Mouse (Mus musculus): ENCODE data around the gene Vsig2.

Vsig2 gene

DNA sequence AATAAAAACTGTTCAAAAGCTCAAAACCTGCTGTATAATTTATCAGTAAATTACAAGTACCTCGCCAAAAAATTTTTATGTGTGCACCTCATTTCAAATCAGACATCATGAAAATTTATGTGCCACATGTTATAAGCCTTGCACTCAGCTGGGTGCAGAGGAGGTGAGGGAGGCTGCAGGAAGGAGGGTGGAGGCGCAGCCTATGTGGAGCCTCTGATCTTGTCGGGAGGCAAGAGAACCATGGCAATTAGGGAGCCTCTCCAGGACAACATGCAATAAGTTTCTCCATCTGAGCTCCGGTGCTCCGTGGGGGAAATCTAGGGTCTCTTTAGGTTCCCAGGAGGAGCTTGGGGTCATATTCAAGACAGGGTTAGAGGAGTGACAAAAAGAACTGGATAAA lies 28.4 kb downstream of the Vsig2 start:
- no peak for DNase-seq (ENCODE audit: low spot score)

DNA sequence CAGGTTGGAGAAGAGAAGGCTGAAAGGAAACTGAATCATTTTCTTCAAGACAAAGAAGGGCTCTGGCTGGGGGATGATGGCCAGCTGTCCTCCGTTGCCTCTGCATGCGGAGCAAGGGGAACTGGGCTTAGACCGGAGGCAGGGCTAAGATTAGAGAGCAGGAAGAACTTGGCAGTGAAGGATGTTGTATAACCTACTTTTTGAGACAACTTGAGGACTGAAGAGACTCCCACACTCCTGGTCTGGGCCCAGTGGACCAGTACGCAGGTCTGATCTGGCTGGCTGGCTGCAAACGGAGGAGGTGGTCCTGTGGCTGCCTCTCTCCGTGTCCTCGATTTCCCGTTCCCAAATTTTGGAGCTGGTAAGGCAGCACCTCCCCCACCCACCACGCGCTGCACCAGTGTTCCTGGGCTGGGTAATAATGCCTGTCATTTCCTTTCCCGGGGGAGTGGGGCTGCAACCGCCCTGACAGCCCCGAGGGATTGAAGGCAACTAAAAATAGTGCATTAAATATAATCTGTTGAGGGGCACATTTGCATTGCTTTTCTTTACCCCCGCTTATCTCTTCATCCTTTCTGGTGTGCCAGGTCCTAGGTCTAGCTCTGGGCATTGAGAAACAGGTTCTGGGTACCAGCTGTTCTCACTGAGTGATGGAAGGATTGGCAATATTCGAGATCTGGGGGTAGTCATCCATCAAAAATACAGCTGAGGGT lies 29.0 kb downstream of the Vsig2 start:
- DNase-seq (ENCODE audit: low spot score), result peak; percentile 13

DNA sequence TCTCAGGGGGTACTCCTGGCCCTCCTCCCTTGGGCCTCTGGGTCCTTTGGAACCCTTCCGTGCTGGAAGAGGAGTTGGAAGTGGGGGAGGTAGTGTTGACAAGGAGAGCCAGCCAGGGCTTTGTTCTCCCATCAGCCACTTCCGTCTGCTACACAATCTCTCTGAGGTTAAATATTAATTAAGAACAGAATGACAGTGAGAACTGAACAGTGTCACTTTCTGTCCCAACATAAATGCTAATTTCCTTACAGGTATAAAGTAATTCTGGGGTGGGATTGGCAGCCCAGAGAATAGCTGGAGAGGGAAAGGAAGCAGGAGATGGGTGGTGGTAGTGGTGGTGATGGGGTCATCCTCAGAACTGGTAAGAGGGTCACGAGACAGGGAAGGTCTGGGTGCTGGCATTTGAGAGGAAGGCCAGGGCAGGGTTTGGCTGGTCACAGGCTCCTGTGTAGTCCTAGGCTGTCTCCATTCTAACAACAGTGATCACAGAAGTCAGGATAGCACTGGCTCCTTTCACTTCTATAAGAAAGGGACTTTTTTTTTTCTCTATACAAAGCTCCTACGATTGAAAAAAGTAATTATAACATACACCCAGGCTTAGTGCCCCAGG lies 29.7 kb downstream of the Vsig2 start:
- DNase-seq (ENCODE audit: low spot score), result no peak

DNA sequence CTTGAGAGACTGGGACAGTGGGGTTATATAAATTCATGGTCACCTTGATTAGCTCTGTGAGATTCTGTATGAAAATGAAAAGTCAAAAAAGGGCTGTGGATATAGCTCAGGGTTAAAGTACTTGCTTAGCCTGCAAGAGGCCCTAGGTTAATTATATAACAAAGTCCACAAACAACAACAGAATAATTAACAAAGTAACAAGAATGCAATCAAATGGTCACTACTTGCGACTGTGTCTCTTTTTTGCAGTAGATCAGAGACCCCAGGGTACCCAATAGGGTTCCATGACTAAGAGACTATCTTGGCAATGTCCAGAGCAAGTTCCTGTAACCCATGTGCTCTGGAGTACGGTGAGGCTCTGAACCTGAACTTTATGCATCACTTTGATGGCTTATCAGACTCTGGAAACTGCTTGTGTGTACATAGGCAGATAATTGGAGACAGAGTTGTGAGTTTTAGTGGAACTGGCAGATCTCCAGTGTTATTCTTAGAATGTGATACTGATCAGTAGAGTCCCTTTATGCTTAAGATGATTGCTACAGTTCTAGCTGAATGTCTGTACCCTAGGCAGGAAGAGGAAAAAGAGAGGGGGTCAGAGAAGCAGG lies 30.3 kb downstream of the Vsig2 start:
- no peak for DNase-seq (ENCODE audit: low spot score)

DNA sequence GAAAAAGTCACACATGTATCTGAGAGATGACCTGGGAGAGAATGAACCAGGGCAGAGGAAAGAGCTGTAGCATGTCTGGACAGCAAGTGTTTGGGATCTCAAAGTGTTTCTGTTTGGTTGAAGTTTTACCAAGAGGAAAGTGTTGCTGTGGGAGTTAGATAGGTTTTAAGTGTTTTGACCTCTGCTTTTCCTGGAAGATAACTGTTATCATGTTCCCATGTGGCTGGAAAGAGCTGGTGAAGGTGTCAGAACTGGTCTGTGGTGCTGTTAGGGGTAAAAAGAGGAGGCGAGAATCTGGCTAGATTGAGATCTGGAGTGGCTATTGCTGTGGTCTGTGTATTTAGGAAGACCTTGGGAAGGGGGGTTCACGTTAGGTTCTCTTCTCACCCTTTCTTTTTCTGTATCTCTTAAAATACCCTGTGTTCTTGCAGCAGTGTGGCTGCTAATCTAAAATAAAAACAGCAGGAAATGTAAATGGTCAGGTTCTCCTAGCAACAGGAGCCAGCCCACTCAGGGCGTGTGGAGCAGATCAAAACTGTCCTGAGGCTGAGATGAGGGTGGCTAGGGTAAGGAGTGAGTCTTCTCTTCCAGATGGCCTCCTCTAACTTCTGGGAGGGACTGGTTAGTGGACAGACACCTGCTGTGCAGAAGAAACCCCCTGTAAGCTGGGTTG lies 33.3 kb downstream of the Vsig2 start:
- no peak for DNase-seq (ENCODE audit: low spot score)

DNA sequence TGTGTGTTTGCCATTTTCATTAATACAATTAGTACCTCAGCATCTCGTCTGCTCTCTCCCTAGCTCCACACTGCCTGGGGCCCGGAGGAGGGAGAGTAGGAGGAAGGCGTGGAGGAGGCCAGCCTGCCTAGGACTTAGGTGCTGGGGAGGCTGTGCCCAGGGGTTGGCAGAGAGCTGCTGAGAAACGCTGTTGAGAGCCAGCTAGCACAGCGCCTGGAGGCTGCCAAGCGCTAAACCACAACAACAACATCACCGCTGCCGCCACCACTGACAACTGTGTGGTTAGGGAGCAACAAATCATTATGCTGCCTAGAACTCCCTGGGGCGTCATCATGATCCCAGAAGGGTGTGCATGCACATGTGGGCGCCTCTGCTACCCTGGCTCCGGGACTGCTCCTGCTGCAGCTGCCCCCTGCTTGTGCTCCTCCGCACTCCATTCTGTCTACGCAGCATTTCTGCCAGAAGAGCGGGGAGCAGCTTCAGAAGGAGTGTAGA lies 37.4 kb downstream of the Vsig2 start:
- peak; percentile 13 for DNase-seq (ENCODE audit: low spot score)

DNA sequence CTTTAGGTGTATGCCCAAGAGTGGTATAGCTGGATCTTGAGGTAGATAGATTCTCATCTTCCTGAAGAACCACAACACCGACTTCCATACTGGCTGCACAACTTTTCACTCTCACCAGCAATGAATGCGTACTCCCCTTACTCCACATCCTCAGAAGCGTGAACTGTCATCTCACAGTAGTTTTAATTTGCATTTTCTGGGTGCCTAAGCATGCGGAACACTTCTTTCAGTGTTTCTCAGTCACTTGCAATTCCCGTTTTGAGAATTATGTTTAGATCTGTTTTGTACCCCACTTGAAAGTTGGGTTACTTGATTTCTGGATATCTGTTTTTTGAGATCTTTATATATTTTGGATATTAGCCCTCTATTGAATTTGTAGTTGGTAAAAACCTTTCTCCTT lies 44.5 kb downstream of the Vsig2 start:
- DNase-seq (ENCODE audit: low spot score), result no peak

DNA sequence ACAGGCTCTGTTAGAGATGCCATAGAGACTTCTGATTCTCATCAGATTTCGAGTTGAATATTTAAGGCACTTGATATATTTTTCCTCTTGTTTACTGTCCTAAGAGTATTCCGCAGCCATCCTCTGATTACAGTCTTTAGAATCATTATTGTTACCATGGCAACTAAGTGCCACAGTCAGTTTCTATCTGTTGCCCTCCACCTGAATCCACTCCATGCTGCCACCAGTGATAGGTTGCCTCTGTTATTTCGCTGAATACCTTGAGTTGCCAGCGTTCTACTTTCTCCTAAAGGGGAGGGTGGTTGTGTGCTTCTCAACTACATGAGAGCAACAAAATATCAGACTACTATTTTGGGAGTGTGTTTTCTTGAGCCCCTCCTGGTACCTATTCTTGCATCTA lies 47.7 kb downstream of the Vsig2 start:
- DNase-seq (ENCODE audit: low spot score), result no peak

DNA sequence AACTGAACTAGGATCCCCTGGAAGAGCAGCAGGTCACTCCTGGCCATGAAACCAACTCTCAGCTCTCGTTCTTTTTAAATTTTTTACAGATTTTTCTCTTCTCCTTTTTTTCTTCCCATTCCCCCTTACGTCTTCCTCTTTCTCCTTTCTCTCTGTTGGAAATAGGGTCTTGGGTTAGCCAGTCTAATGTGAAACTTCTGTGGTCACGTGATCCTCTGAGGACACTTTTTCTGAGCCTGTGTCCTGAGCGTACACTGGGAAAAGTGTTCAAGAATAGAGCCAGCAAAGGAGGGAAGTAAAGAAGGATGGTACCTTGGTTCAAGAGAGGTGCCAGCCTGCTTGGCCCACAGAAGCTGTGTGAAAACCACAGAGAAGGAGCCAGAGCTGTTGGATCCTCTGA lies 51.3 kb downstream of the Vsig2 start:
- no peak for DNase-seq (ENCODE audit: low spot score)

DNA sequence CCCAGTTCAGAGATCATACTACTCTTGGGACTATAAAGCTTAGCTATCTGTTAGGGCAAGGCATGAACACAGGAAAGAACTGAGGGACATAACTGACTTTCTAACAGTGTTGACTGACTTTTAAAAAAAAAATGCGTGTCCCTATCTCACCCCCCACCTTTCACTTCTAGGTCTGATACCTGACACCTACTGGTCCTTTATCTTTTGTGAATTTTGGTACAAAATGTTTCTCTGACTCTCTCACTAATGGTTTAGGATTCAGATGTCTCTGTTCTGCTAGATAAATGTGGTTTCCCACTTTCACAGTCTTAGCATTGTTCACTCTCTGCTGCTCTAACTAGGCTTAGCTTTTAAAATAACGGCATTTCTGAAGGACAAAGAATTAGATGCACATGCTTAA lies 53.0 kb downstream of the Vsig2 start:
- no peak for DNase-seq (ENCODE audit: low spot score)

DNA sequence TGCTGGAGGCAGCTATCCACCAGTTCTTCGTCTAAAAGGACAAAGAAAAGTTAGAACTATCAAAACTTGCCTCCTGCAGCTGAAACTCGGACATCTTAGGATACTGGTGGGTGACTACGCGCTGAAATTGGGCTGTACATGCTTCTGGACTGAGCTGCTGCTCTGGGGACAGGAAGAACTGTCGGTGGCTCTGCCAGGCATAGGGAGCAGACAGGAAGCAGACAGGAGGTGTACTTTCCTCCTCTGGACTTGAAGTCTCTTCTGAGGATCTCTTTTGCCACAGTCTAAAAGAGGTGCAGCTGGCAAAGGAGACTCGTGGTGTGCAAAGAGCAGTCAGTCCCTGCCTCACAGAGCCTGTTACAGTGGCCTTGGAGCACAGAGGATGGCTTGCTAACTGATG lies 53.6 kb downstream of the Vsig2 start:
- no peak for DNase-seq (ENCODE audit: low spot score)

DNA sequence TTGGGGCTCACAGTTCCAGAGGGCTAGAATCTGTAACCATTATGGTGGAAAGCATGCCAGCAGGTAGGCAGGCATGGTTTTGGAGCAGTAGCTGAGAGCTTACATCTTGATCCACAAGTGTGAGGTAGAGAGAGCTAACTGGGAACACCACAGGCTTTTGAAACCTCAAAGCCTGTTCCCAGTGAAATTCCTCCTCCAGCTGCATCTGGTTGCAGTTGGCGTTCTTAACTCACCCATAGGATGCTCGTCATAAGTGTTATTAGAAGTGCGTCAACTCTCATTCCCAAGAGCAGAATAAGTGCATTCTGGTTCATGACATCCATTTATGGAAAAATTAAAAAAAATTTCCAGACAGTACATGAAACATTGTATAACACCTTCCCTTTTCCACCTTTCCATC lies 54.6 kb downstream of the Vsig2 start:
- no peak for DNase-seq (ENCODE audit: low spot score)
